Mouse (Mus musculus) ovary, postnatal 10 days (tissue): Measurements from ENCODE around the gene Cd164l2.
A peak's percentile ranks its signal among the peaks of the same experiment; 100 is the strongest.

Experiments
- DNase-seq: peaks from one replicate; pipeline ENCODE4 v3.0.0; 2022; ENCODE audit warnings: low spot score

The Cd164l2 gene

GRCm38 (mm10) chr4:133194482-133194881, 17.4 kb upstream of the Cd164l2 start:
- DNase-seq = no peak

- no peak for DNase-seq
Measured at GRCm38 (mm10) chr4:133195014-133195413, 16.9 kb upstream of the Cd164l2 start.

GRCm38 (mm10) chr4:133196136-133196535, 15.8 kb upstream of the Cd164l2 start:
- no peak for DNase-seq

GRCm38 (mm10) chr4:133196852-133197251, 15.1 kb upstream of the Cd164l2 start:
- DNase-seq = no peak

GRCm38 (mm10) chr4:133197355-133197754, 14.6 kb upstream of the Cd164l2 start:
- no peak for DNase-seq

- no peak for DNase-seq
Measured at GRCm38 (mm10) chr4:133197801-133198286, 14.1 kb upstream of the Cd164l2 start.

- DNase-seq = no peak
Measured at GRCm38 (mm10) chr4:133198337-133199180, 13.4 kb upstream of the Cd164l2 start.

- DNase-seq = no peak
Measured at GRCm38 (mm10) chr4:133199743-133200142, 12.2 kb upstream of the Cd164l2 start.

- DNase-seq = no peak
Measured at GRCm38 (mm10) chr4:133200343-133200742, 11.6 kb upstream of the Cd164l2 start.

GRCm38 (mm10) chr4:133201006-133201771, 10.7 kb upstream of the Cd164l2 start:
- DNase-seq = peak; percentile 39

GRCm38 (mm10) chr4:133202254-133202653, 9.7 kb upstream of the Cd164l2 start:
- no peak for DNase-seq

- DNase-seq = no peak
Measured at GRCm38 (mm10) chr4:133203591-133203990, 8.3 kb upstream of the Cd164l2 start.

GRCm38 (mm10) chr4:133204379-133204778, 7.6 kb upstream of the Cd164l2 start:
- no peak for DNase-seq

GRCm38 (mm10) chr4:133209366-133209765, 2.6 kb upstream of the Cd164l2 start:
- no peak for DNase-seq

GRCm38 (mm10) chr4:133210023-133210787, 1.7 kb upstream of the Cd164l2 start:
- DNase-seq = no peak

GRCm38 (mm10) chr4:133210788-133211390, 1.0 kb upstream of the Cd164l2 start:
- no peak for DNase-seq

GRCm38 (mm10) chr4:133212562-133213267, 784 bp downstream of the Cd164l2 start:
- peak; percentile 47 for DNase-seq

GRCm38 (mm10) chr4:133213268-133213590, 1.3 kb downstream of the Cd164l2 start:
- DNase-seq = no peak

GRCm38 (mm10) chr4:133213661-133214060, 1.7 kb downstream of the Cd164l2 start:
- no peak for DNase-seq

- DNase-seq = peak; percentile 39
Measured at GRCm38 (mm10) chr4:133217641-133218040, 5.7 kb downstream of the Cd164l2 start.

GRCm38 (mm10) chr4:133218745-133219144, 6.8 kb downstream of the Cd164l2 start:
- no peak for DNase-seq
